Mouse (Mus musculus) testis, adult 2 months (tissue): ENCODE data around the gene Fam8a1. TPM values are rescaled to one million over a fixed set of nuclear protein-coding genes. Genes with fewer than 3 reads are reported as not detected.

ENCODE experiments used
- H3K27ac ChIP-seq: fragments of 200-500 bp; 2 replicates; pipeline ENCODE4 v1.5.1; 2012; ENCODE audit warnings: low read depth, low read length; ENCODE audit not compliant: control insufficient read depth, insufficient read depth
- H3K27me3 ChIP-seq: fragments of 200-500 bp; 2 replicates; pipeline ENCODE4 v1.6.1; 2012; ENCODE audit warnings: mild to moderate bottlenecking, low read length, moderate library complexity; ENCODE audit not compliant: control insufficient read depth, insufficient read depth
- H3K36me3 ChIP-seq: fragments of 200-500 bp; 2 replicates; pipeline ENCODE4 v1.6.1; 2012; ENCODE audit warnings: mild to moderate bottlenecking, low read length; ENCODE audit not compliant: control insufficient read depth, insufficient read depth
- H3K4me1 ChIP-seq: fragments of 200-500 bp; 2 replicates; pipeline ENCODE4 v1.6.1; 2012; ENCODE audit warnings: low read length; ENCODE audit not compliant: control insufficient read depth, insufficient read depth
- H3K4me3 ChIP-seq: fragments of 200-500 bp; 2 replicates; pipeline ENCODE4 v1.5.1; 2012; ENCODE audit warnings: low read depth, mild to moderate bottlenecking, low read length, moderate library complexity, mixed read lengths; ENCODE audit not compliant: control insufficient read depth
- CTCF ChIP-seq: fragments of 200-500 bp; IDR thresholded peaks from 2 replicates; pipeline ENCODE4 v1.5.1; 2012; ENCODE audit warnings: low read depth, mild to moderate bottlenecking, inconsistent platforms, low read length, moderate library complexity; ENCODE audit not compliant: control insufficient read depth, insufficient read depth, insufficient replicate concordance
- POLR2A ChIP-seq: fragments of 200-500 bp; IDR thresholded peaks from 2 replicates; pipeline ENCODE4 v1.6.1; 2012; ENCODE audit warnings: low read depth, mild to moderate bottlenecking, inconsistent platforms, low read length, moderate library complexity; ENCODE audit not compliant: control insufficient read depth
- polyA plus RNA-seq: library from polyadenylated mRNA; depleted of rRNA; stranded (reverse); fragments of >200 nt; gene quantifications from 2 replicates; pipeline ENCODE4 v1.2.3, GENCODE M21; 2012; rRNA removed

Gene Fam8a1
- polyA plus RNA-seq, 1 experiment: 29.9 TPM

DNA sequence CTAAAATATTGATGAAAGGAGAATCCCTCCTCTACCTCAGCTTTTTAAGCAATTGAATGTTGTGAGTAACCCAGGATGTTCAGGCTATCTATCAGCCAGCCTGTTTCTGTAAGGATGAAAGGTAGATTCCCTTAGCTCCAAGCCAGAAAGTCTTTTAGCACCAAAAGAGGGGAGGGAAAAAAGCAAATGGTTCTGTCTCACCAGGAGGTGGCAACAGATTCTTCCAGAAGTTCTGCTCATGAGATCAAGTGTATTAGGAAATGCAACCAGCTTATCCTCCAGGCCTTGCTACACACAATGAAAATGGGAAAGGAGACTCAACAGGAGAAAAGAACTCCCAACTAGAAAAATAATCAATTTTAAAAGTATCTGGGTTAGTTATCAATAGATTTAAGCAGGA is 55.0 kb downstream of the Fam8a1 start:
- no peak overlapping the region for H3K27ac ChIP-seq
- no peaks in the 10 kb centered on the region for H3K4me1 ChIP-seq
- TF ChIP-seq CTCF (no peak), POLR2A (no peak)
- H3K4me3 ChIP-seq: peak overlapping the region; percentile 66; the same call in 1 of the 2 replicates
- H3K27me3 ChIP-seq: no peaks in the 10 kb centered on the region
- no peaks in the 10 kb centered on the region for H3K36me3 ChIP-seq

DNA sequence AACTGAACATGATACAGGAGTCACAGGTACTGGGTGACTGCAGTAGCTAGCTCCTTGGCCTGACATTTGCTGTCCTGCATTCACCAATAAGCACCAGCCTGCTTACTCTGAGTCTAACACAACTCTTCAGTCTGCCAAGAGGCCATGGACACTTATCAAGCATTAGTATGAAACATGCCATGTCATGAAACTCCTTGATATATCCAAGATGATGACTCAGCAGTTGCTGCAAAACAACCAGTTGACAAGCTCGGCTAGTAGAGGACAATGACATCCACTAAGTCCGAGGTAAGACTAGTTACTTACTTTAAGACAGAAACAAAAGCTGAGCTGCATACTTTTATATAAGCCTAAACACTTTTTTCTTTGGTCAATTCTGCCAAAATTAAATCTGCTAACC is 55.9 kb downstream of the Fam8a1 start:
- Histone ChIP-seq H3K4me1 (no peaks in the 10 kb centered on the region), H3K4me3 (peak overlapping the region; percentile 60; the same call in 1 of the 2 replicates), H3K27ac (no peak overlapping the region), H3K36me3 (no peaks in the 10 kb centered on the region), H3K27me3 (no peaks in the 10 kb centered on the region)
- TF ChIP-seq POLR2A: no peak
- TF ChIP-seq CTCF: no peak

DNA sequence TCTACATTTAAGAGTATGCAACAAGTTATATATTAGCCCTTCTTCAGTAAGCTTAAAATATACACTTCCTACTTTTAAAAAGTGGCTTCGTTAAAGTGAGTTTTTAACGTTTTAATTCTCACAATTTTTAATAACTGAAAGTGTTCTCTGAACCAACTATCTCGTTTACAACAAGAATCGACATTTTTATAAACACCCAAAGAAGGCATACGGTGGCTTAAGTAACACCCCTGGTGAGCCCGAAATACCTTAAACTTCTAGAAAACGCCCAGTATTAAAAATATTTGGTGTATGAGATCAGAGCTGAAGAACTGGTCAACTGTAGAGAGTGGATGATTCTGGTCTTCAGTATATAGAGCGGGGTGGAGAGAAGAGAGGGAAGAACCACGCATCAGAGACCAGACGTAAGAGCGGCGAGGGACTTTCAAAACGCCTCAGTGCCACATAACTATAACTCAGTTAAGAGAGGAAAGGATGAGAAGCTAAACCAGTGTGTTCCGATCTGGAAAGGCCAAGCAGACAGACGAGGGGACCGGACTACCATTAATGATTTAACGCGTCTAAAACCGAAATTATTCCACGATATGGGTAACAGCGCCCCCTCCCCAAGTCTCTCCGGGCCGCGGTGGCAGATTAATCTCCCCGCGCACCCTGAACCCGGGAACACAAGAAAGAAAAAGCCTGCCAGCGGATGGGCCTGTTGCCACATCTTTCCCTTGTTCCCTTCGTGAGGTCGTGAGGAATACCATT is 57.1 kb downstream of the Fam8a1 start:
- no peaks in the 10 kb centered on the region for H3K4me1 ChIP-seq
- H3K27me3 ChIP-seq: no peaks in the 10 kb centered on the region
- H3K27ac ChIP-seq: peak overlapping the region; percentile 27; the same call in 1 of the 2 replicates
- TF ChIP-seq CTCF: no peak
- TF ChIP-seq POLR2A: no peak
- no peaks in the 10 kb centered on the region for H3K36me3 ChIP-seq
- H3K4me3 ChIP-seq: peak overlapping the region; percentile 91

DNA sequence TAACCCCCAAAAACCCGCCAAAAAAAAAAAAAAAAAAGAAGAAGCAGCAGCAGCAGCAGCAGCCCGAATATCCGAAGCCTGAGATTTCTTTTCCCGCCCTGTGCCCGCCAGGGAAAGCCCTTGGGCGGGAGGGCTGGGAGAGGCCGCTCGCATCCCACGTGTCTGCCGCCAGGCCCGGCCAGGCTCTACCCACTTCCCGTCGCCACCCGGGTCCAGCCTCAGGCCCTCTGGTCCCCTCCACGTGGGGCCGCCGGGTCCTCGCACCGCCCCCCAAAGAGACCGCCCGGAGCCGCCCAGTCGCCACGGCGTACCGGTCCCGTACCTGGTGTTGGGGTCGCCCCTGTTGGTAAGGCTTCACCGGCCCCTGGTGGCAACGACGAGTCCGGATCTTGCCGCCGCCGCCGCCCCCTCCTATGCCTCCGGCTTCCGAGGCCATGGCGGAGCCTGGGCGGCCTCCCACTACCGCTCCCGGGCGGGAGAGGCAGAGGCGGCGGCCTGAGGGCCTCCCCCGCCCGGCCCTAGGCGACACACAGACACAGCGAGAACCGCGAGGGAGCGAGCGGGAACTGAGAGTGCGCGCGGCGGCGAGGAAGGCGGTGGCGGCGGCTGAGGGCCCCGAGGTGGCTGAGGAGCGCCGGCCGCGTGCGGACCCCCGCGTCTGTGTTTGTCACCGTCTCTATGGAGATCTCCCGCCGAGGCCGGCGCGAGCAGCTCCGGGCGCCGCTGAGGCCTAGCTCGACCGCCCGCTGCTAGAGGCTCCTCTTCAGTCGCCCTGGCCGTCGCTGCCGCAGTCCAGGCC is 57.9 kb downstream of the Fam8a1 start:
- TF ChIP-seq POLR2A: peak; percentile 45
- TF ChIP-seq CTCF: no peak
- H3K4me3 ChIP-seq: peak overlapping the region; percentile 91
- no peaks in the 10 kb centered on the region for H3K4me1 ChIP-seq
- H3K27me3 ChIP-seq: no peaks in the 10 kb centered on the region
- no peaks in the 10 kb centered on the region for H3K36me3 ChIP-seq
- peak overlapping the region; percentile 84 for H3K27ac ChIP-seq

Other genes with a start within 250 kb of the Fam8a1 start
- 134 and 154 TPM in 2 replicates for gene Cap2, start 167.7 kb upstream of the Fam8a1 start, polyA plus RNA-seq
- 238 and 272 TPM in 2 replicates for gene Nup153, start 58.4 kb downstream of the Fam8a1 start, polyA plus RNA-seq